7 mouse cellular contexts compared by ENCODE assay signal in the genomic region with DNA sequence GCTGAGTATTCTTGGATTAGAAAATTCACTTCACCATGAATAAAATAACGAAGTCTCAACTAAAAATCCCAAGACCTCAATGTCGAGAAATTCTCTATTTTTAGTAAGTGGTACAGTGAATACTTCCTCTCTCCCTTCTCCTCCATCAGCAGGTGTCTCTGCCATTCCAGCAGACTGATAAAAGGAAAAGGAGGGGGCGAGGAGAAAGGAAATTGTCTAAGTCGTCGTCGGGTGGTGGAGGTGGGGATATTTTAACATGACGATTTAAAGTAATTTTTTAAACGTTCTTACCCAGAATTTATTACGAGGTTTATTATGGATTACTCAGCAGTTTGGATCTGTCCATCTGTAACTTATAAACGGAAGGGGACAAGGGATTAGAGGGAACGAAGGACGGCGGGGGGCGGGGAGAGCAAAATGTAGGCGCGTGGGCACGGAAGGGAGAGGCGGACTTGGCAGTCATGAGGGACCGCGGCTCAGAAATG. TPM values are rescaled to one million over a fixed set of nuclear protein-coding genes. Genes with fewer than 3 reads are reported as not detected.
DNase-seq lines count a peak whose midpoint lies in the region; ATAC-seq and TF ChIP-seq lines count a peak whose summit lies in the region.

No protein-coding gene starts in this region.

- DNase-seq in layer of hippocampus, adult 2 months (ENCODE audit: low spot score in 2 of 2): no peak
- DNase-seq in layer of hippocampus, postnatal 10 days (ENCODE audit: low spot score in 2 of 2): no peak
- DNase-seq in liver, postnatal 0 days: no peak
- no peak for DNase-seq in urinary bladder, adult 18-20 months (ENCODE audit: low spot score in 2 of 2)
- no peak for DNase-seq in adrenal gland, adult 8-10 months

- H3K9me3 ChIP-seq in liver, postnatal 0 days (ENCODE audit: low read length): no peaks in the 10 kb centered on the region

- no peak for TF ChIP-seq EP300 in liver, postnatal 0 days (IDR thresholded peaks at IDR 0.05; ENCODE audit: low read depth)

- 4% methylated on average over 20 of the region's 20 CpGs for WGBS in liver, postnatal 0 days (ENCODE audit: insufficient replicate concordance)

- H3K27ac ChIP-seq in layer of hippocampus, adult 2 months: peak overlapping the region; percentile 99
- peak overlapping the region; percentile 91 for H3K27ac ChIP-seq in liver, postnatal 0 days (ENCODE audit: low read depth)

- peak overlapping the region; percentile 97 for H3K4me2 ChIP-seq in liver, postnatal 0 days (ENCODE audit: low read depth, low read length)

- peak overlapping the region; percentile 93 for H3K4me3 ChIP-seq in layer of hippocampus, adult 2 months
- H3K4me3 ChIP-seq in liver, postnatal 0 days (ENCODE audit: low read depth, low read length): peak overlapping the region; percentile 83

- H3K36me3 ChIP-seq in liver, postnatal 0 days (replicated peaks; ENCODE audit: insufficient read depth, low read length): no peaks in the 10 kb centered on the region

- peak; percentile 69 for ATAC-seq in common myeloid progenitor, adult 5-6 weeks (replicated peaks; ENCODE audit: low read depth, poor library complexity, severe bottlenecking)
- peak; percentile 63 for ATAC-seq in granulocyte monocyte progenitor cell, adult 5-6 weeks (replicated peaks; ENCODE audit: poor library complexity, severe bottlenecking)
- ATAC-seq in liver, postnatal 0 days: no peak

- peak overlapping the region; percentile 83 for H3K9ac ChIP-seq in liver, postnatal 0 days (replicated peaks)

- no peaks in the 10 kb centered on the region for H3K4me1 ChIP-seq in liver, postnatal 0 days (ENCODE audit: insufficient read depth)

- no peak for TF ChIP-seq CTCF in layer of hippocampus, adult 2 months (conservative IDR thresholded peaks at IDR 0.05)
- no peak for TF ChIP-seq CTCF in liver, postnatal 0 days (IDR thresholded peaks at IDR 0.05; ENCODE audit: low read depth)

- peaks cover 15% of the 10 kb centered on the region for H3K27me3 ChIP-seq in liver, postnatal 0 days (ENCODE audit: insufficient read depth, low read length)

RNA-seq across cellular contexts. Expression of a gene that starts 0.8 kb away (rescaled TPM):
- total RNA-seq in layer of hippocampus, adult 2 months (2021): 10 to 100 TPM; 42.7 to 45.3 TPM
- total RNA-seq in layer of hippocampus, postnatal 10 days (2021): 10 to 100 TPM; 37.0 to 39.4 TPM
- total RNA-seq in common myeloid progenitor, adult 5-6 weeks (2017): 1.6 and 3.1 TPM in 2 replicates
- 3.0 and 4.5 TPM in 2 replicates for total RNA-seq in granulocyte monocyte progenitor cell, adult 5-6 weeks (2014; fragmentation: Nextera tagmentation)
- total RNA-seq in granulocyte monocyte progenitor cell, adult 5-6 weeks (2017): 2.1 and 2.4 TPM in 2 replicates
- polyA plus RNA-seq in liver, postnatal 0 days (2015; fragmentation: Nextera tagmentation; extraction: Ambion mirVana): 0.69 and 1.00 TPM in 2 replicates
- total RNA-seq in adrenal gland, adult 8-10 months (2022): 1 to 10 TPM; 1.5 to 4.0 (median 2.8) TPM
